Mouse (Mus musculus): ENCODE measurements around the gene Emb.
"Not testable (repeated sequence)": the region's sequence is repeated elsewhere in the genome, so short reads cannot be mapped to it uniquely, and the experiment has no call there.

Gene Emb

DNA sequence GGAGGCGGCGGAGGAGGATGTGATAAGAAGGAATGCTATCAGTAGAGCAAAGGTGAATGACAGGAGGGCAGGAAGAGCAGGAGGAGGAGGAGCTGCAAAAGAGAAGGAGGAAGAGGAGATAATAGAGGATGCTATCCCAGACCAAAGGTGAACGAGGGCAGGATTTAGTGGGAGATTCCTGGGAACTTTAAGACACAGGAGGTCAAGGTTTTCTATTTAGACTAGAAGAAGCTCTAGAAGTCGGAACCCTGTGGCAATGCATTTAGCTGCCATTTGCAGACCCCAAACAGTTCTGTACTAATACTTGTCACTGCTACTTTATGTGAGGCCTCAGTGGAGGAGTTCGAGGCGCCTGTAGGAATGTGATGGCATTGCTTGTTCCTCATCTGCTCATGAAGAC is at the start of gene Emb:
Gene Emb (plus strand): TSS at position 301 of the 400 bp plus-strand sequence.
- no peak for DNase-seq (ENCODE audit: low spot score in 2 of 2)

- DNase-seq (ENCODE audit: low spot score in 2 of 2), result no peak
Measured at GRCm38 (mm10) chr13:117163906-117164305, 44.4 kb upstream of the Emb start.

- no peak for DNase-seq (ENCODE audit: low spot score in 2 of 2)
Measured at GRCm38 (mm10) chr13:117165071-117165470, 43.3 kb upstream of the Emb start.

DNA sequence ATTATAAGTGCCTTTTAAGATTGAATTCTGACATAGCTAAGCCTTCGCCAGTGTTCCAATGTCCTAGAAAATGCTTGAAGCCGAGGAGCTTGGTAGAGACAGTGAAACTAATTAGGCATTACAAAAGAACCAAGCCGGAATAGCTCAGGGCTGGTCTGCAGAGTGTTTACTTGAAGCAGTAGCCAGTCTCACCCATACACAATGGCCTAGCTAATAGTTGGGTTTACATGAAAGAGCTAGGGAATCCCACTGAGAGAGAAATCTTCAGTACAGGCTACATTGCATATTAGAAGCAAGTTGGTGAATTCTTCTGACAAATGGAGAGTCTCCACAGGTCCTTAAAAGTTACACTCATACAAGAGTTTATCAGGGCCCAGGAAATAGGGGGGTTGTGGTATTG is 27.4 kb upstream of the Emb start:
- not testable (repeated sequence) for DNase-seq (ENCODE audit: low spot score in 2 of 2)

DNA sequence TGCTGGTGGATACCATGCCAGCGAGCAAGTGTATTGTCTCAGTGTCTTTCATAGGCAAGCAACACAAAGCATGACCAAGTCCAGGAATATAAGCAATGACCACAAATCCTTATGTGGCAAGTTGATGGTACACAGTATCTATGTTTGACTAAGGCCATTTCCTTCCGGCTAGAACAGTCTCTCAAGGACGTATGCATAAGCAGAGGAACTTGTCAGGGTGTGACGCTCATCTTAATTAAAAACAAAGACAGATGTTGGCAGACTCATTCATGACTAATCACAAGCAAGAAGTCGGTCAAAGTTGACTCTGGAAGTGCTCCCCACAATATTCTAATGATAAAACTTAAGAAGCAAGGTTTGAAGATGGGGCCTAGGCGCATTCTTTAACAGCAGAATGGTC is 25.0 kb upstream of the Emb start:
- no peak for DNase-seq (ENCODE audit: low spot score in 2 of 2)

DNA sequence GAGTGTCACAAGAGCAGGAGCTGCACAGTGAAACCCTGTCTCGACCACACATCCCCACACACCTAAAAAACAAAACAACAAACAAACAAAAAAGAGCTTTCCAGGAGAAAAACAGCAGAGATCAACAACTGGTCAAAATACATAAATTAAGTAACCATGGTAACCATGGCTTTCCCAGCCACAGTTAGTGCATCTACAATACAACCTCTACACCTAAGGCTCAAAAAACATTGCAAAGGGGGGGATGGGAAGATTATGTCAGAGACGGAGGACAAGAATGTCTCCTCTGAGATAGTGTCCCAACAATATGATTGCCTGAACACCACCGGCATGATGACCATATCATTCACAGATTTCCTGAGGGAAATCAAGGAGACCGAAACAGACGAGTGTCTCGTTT is 23.0 kb upstream of the Emb start:
- DNase-seq (ENCODE audit: low spot score in 2 of 2), result no peak

DNA sequence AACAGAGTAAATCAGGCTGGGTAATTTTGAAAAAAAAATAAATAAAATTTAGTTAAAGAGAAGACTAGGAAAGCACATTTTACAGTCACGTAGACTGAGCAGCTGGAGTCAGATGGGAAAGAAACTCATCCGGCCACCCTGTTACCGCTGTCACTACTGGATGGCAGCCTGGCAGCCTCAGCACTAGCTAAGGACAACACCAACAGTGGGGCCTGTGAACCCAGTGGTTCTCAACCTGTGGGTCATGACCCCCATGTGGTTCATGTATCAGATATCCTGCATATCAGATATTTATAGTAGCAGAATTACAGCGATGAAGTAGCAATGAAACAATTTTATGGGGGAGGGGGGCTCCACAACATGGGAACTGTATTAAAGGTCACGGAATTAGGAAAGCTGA is 16.2 kb upstream of the Emb start:
- DNase-seq (ENCODE audit: low spot score in 2 of 2), result no peak

DNA sequence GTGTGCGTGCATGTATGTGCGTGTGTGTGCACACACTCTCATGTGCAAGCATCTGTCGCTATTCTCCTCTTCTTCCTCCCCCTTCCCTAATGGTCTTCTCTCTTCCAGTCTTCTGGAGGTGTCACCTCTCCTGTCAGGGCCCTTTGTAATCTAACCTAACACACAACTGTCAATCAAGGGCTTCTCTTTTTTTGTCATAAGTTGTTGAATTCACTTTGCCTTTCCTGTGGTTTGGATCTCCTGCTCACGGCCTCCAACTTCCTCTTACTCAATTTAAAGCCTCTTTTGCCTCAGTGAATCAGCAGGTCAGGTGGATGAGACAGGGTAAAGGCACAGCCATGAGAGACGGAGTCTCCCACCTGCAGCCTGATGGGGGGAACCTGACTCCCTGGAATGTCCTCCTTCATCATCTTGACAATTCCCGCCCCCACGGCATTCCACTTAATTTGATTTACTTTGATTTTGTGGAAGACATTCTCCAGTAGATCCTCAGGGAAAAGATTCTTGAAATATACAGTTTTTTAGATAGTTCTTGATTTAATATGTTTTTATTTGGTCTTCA is 14.8 kb upstream of the Emb start:
- no peak for DNase-seq (ENCODE audit: low spot score in 2 of 2)

GRCm38 (mm10) chr13:117195569-117196495 is 12.5 kb upstream of the Emb start:
- no peak for DNase-seq (ENCODE audit: low spot score in 2 of 2)

GRCm38 (mm10) chr13:117197666-117198065 is 10.7 kb upstream of the Emb start:
- no peak for DNase-seq (ENCODE audit: low spot score in 2 of 2)

DNA sequence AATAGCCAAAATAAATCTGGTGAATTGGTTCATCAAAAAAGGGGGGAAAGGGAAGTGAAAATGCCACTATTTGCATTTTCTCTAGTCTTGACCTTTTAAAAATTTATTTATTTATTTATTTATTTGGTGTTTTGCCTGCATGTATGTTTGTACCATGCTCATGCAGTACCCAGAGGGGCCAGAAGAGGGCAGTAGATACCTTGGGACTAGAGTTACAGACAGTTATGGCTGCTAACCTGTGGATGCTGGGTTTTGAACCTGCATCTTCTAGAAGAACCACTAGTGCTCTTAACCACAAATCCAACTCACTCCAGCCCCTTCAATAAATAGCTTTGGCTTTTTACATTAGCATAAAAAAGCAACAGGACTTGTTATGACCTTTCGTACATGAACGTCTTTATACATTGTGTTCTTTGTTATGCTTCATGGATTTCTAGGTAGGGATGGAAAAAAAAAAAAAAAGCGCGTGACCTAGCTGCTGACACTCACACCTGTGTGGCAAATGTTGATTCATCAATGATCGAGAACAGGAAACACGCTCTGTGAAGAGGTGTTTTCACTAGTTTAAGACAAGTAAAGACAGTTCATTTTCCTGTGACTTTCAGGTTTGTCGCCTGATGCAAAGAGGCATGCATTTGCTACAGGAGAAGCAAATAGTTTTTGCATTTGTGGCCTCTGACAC is 9.8 kb upstream of the Emb start:
- peak; percentile 79 to 92 for DNase-seq (ENCODE audit: low spot score in 2 of 2)

DNA sequence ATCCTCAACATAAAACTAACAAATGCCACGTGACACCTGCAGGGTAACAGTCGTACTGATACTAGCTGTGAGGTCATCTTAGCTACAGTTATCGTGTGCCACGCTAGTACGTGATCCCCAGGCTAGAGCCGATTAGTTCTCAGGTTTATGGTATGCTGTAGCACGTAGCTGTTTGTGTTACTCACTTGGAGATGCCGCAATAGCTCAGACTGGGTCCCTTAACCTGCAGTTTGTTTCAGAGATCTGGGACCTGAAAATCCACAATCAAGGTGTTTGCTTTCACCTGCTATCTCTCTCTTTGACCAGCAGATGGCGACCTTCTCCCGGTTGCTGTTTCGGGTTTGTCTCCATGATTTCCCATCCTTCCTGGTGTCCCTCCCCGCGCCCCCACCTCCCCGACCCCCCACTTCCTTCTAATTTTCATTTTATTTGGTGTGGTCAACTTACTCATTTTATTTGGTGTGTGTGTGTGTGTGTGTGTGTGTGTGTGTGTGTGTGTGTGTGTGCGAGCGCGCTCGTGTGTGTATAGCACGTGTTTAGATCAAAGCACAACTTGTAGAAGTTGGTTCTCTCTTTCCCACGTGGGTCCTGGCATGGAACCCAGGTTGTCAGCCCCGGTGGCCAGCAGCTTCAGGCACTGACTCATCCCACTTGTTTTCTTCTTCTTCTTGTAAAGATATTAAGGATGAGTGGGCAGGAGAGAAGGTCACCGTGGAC is 5.4 kb upstream of the Emb start:
- no peak for DNase-seq (ENCODE audit: low spot score in 2 of 2)

GRCm38 (mm10) chr13:117204685-117205084 is 3.7 kb upstream of the Emb start:
- DNase-seq (ENCODE audit: low spot score in 2 of 2), result no peak

GRCm38 (mm10) chr13:117206066-117206465 is 2.3 kb upstream of the Emb start:
- no peak for DNase-seq (ENCODE audit: low spot score in 2 of 2)

DNA sequence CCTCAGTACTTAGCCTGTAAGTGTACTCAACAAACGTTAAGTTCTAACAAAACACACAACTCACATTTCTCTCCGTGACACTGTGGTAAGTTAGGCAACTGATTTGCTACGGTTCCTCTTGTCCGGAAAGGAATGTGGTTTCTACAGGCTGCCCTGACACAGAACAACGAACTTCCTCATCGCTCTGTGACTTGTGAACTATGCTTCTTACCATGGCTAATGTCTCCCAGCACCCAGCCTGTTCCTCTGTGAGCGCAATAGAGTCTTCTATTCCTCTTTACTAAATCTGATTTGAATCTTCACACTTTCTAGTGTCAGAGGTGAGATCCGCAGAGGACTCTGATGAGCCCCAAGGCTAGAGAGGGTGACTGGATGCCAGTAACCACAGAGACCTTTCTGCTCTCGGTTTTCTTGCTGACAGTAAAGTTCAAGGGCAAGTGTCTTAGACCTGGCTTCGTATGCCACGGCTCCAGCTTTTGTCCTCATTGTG is 3.1 kb downstream of the Emb start:
- DNase-seq (ENCODE audit: low spot score in 2 of 2), result no peak

- DNase-seq (ENCODE audit: low spot score in 2 of 2), result no peak
Measured at GRCm38 (mm10) chr13:117215481-117215880, 7.1 kb downstream of the Emb start.

DNA sequence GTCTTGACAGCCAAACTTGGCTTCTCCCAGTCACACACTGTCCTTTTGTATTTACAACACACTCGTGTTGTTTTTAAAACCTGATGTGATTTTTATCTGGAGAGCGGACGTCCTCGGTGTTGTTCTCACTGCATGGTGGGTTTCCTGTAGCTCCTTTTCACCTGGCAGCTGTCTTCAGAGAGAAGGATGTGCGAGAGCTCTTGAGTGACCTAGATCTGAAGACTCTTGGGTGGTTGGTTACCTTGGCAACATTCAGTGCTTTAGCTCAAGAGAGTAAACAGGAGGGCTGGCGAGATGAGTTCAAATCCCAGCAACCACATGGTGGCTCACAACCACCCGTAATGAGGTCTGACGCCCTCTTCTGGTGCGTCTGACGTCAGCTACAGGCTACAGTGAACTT is 7.8 kb downstream of the Emb start:
- no peak for DNase-seq (ENCODE audit: low spot score in 2 of 2)

DNA sequence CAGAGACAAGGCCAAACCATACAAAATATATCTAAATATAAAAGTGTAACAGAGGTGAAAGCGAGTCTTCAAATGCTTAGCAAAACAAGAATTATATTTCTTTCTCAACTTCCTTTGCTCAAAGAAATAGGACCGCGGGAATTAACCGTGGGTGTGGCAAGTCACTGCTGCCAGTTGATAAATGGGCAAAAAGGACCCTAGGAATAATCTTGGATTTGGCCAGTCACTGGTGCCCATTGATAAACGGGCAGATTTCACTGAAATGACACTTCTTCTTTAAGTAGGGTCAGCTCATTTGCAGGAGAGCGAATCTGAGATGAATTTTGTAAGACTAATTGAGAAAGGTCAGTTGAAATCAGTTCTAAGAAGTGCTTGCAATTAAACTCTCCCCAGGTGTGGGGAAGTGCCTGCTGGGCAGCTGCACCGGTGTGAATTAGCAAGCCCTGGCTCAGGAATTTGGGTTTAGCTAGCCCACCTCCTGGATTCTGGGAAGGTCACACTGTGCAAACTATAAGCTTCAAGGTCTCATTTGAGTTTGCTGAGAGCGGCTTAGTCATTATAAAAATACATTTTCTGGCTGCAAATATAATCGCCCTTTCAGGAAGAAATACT is 8.5 kb downstream of the Emb start:
- DNase-seq (ENCODE audit: low spot score in 2 of 2), result no peak

DNA sequence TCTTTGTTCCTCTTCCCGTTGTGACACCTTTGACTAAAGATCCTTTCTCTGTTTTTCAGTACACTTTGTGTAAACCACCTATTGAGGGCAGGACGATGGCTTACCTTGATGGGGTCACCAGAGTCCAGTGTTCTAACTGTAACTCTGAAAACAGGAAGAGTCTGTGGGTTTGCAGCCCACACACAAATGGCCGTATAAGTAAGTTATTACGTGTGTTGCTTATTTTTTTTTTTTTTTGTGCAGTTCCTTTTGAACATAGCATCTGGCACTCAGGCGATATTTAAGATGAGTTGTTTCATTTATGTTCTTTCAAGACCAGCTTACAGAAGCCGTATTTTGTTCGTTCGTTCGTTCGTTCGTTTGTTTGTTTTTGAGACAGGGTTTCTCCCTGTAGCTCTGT is 9.3 kb downstream of the Emb start:
- no peak for DNase-seq (ENCODE audit: low spot score in 2 of 2)

- no peak for DNase-seq (ENCODE audit: low spot score in 2 of 2)
Measured at GRCm38 (mm10) chr13:117218092-117218491, 9.8 kb downstream of the Emb start.

DNA sequence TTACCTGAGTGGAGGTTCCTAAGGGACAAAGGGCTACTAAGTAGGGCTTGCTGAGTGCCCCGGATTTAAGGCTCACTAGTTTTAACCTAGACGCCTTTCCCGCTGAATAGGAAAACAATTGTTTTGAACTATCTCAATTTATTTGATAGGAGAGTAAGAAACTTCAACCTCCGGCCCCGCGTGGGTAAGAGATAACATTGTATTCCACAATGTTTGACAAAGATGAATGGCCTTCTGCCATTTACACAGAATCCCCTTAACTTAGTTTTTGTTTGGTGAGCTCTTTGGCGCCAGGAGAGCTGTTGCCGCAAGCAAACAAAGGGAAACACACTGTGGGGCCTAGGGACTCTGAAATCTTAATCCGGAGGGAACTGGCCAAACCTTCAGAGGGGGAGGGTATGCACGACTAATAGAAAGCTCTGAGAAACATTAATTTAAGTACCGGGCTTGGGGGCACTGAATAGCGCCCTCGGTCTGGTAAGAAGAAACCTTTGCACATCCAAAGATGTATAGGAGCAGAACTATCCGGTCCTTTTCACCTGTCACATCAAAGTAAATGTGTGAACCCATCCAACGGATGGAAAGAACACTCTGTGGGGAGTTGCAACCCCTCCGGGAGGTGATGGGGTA is 11.7 kb downstream of the Emb start:
- DNase-seq (ENCODE audit: low spot score in 2 of 2), result no peak

Data from spleen, postnatal 4 days (tissue).